Mouse (Mus musculus) ES-E14 (cell line): Measurements from ENCODE around the gene Rpl36. TPM values are rescaled to one million over a fixed set of nuclear protein-coding genes. Genes with fewer than 3 reads are reported as not detected.
A peak's percentile ranks its signal among the peaks of the same experiment; 100 is the strongest.

Source experiments
- DNase-seq: peaks from one replicate; pipeline ENCODE4 v3.0.0-alpha.2; 2013; ENCODE audit warnings: low read depth, low spot score
- H3K27ac ChIP-seq: 2 replicates; pipeline ENCODE4 v1.5.1; 2012; ENCODE audit warnings: low read depth, mild to moderate bottlenecking, low read length, moderate library complexity, mixed read lengths; ENCODE audit not compliant: poor library complexity, insufficient read depth, severe bottlenecking
- H3K36me3 ChIP-seq: 2 replicates; pipeline ENCODE4 v1.6.1; 2012; ENCODE audit warnings: mild to moderate bottlenecking, low read length, moderate library complexity, mixed read lengths; ENCODE audit not compliant: control insufficient read depth, poor library complexity, insufficient read depth, severe bottlenecking
- H3K4me1 ChIP-seq, 2 experiments: fragments of 150-350 bp in 1 of 2; sonication (generic) in 1 of 2; 2 replicates each; pipeline ENCODE4 v1.6.1; 2012; ENCODE audit warnings: low read length in 2 of 2, mild to moderate bottlenecking in 1 of 2, mixed read lengths in 1 of 2; ENCODE audit not compliant: control insufficient read depth in 2 of 2, insufficient read depth in 2 of 2, poor library complexity in 1 of 2
- H3K4me3 ChIP-seq, 2 experiments: fragments of 150-350 bp in 1 of 2; sonication (generic) in 1 of 2; 2 replicates each; pipeline ENCODE4 v1.5.1; 2012; ENCODE audit warnings: low read length in 2 of 2, low read depth in 1 of 2, mild to moderate bottlenecking in 1 of 2, mixed read lengths in 1 of 2; ENCODE audit not compliant: insufficient read depth in 1 of 2, poor library complexity in 1 of 2, severe bottlenecking in 1 of 2
- H3K9ac ChIP-seq: 2 replicates; pipeline ENCODE4 v1.6.1; 2012; ENCODE audit warnings: low read depth, mild to moderate bottlenecking, low read length, mixed read lengths; ENCODE audit not compliant: poor library complexity, insufficient read depth, severe bottlenecking
- H3K9me3 ChIP-seq: fragments of 150-350 bp; sonication (generic); 2 replicates; pipeline ENCODE4 v1.6.1; 2012; ENCODE audit warnings: low read depth, mild to moderate bottlenecking, low read length; ENCODE audit not compliant: control insufficient read depth, insufficient read depth
- CHD2 ChIP-seq: IDR thresholded peaks from 2 replicates; pipeline ENCODE4 v1.6.1; 2014; ENCODE audit warnings: mild to moderate bottlenecking, low read depth, low read length, inconsistent platforms
- HCFC1 ChIP-seq: IDR thresholded peaks from 2 replicates; pipeline ENCODE4 v1.6.1; 2012; ENCODE audit warnings: low read length, inconsistent platforms, borderline replicate concordance; ENCODE audit not compliant: insufficient read depth
- MAFK ChIP-seq: IDR thresholded peaks from 2 replicates; pipeline ENCODE4 v1.6.1; 2014; ENCODE audit warnings: mild to moderate bottlenecking, low read depth, low read length, inconsistent platforms; ENCODE audit not compliant: insufficient read depth
- ZC3H11A ChIP-seq: IDR thresholded peaks from 2 replicates; pipeline ENCODE4 v1.6.1; 2012; ENCODE audit warnings: low read depth, mild to moderate bottlenecking, inconsistent platforms, low read length, borderline replicate concordance
- ZNF384 ChIP-seq: IDR thresholded peaks from 2 replicates; pipeline ENCODE4 v1.6.1; 2012; ENCODE audit warnings: low read depth, low read length, inconsistent platforms
- in situ Hi-C, 2 experiments: fragments of 600-800 bp; cut with MboI; formaldehyde crosslinking; loops; one replicate each; pipeline ENCODE4 v1.15.1; 2025; ENCODE audit warnings: low sequenced_read_pairs in 2 of 2, inconsistent platforms in 1 of 2; ENCODE audit not compliant: unreplicated experiment in 2 of 2
- total RNA-seq: library from RNA; depleted of rRNA; stranded (reverse); fragments of 300-350 nt; gene quantifications from 2 replicates; pipeline ENCODE4 v1.2.3, GENCODE M21; 2012

Gene Rpl36
- total RNA-seq, 1 experiment = 3,972 TPM

DNA sequence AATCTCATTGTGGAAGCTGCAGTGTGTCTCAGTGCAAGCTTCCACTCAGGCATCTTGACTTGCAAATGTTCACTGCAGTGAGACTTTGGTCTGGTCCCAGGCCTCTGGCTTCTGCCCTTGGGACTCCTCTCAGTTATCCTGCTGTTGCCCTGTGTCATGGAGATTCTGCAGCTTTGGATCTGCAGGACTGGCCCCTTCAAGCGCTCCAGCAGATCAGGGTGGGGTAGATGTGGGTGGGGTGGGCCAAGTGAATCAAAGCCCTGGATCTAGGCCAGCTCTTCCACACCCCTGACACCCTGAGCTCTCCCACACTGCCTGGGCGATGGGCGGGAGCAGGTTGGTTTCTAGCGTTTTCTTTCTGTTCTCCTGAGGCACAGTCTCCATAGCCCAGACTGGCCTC, 18.6 kb downstream of the Rpl36 start:
- no peaks in the 10 kb centered on the region for H3K36me3 ChIP-seq
- peaks cover 7% of the 10 kb centered on the region in 2 experiments; a peak in 3 of 4 replicates for H3K4me1 ChIP-seq
- peak overlapping the region; percentile 6 to 61; a peak in 2 of 4 replicates for H3K4me3 ChIP-seq
- peak overlapping the region; percentile 50 for H3K27ac ChIP-seq
- DNase-seq = peak; percentile 81
- TF ChIP-seq HCFC1 = no peak
- peak; percentile 33; the same call in 1 of the 2 replicates for TF ChIP-seq ZNF384
- no peak for TF ChIP-seq ZC3H11A
- H3K9me3 ChIP-seq = no peaks in the 10 kb centered on the region
- in situ Hi-C loops = no loop called here
- no peak overlapping the region for H3K9ac ChIP-seq

DNA sequence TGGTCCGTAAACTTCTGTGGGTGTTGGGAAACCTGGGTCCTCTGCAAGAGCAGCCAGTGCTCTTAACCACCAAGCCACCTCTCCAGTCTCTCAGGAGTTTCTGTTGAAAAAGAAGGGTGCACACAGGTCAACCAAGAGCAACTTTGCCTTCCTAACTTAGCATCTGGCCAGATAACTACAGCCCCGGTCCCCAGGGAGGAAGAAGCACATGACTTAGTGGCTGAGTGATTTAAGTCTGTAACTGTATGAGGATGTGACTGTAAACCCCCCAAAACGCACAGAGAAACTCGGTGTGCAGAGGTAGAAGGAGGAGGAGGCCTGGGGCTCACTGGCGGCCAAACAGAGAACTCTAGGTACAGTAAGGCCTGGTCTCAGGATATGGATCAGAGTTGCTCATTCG, 20.8 kb downstream of the Rpl36 start:
- TF ChIP-seq CHD2 (no peak), HCFC1 (no peak), ZC3H11A (no peak), MAFK (no peak), ZNF384 (no peak)
- DNase-seq = no peak
- Histone ChIP-seq H3K9me3 (no peaks in the 10 kb centered on the region), H3K4me1 (peaks cover 6 to 7% of the 10 kb centered on the region in 2 experiments; a peak in 3 of 4 replicates), H3K4me3 (no peak overlapping the region), H3K9ac (no peak overlapping the region), H3K27ac (no peak overlapping the region), H3K36me3 (no peaks in the 10 kb centered on the region)
- in situ Hi-C loops = no loop called here

DNA sequence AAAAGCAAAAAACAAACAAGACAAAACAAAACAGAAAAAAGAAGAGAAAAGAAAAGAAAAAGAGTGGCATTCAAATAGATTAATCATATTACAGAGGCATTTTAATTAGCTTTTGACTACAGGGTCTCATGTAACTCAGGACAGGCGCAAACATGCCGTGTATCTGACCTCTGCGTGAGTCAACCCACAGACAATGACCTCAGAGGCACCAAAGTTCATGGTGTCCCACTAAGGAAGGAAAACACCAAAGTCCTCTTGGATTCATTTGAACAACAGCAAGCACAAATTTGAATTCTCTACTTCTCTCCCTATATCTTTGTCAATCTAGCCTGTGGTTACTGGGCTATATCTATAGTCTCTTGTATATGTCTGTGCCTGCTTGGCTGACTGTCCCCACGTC, 30.0 kb downstream of the Rpl36 start:
- H3K9ac ChIP-seq = no peak overlapping the region
- no peaks in the 10 kb centered on the region for H3K9me3 ChIP-seq
- no peaks in the 10 kb centered on the region for H3K36me3 ChIP-seq
- TF ChIP-seq ZNF384 (no peak), HCFC1 (no peak), ZC3H11A (no peak), MAFK (no peak), CHD2 (no peak)
- H3K27ac ChIP-seq = no peak overlapping the region
- in situ Hi-C loops = no loop called here
- no peak for DNase-seq
- H3K4me1 ChIP-seq = no peaks in the 10 kb centered on the region
- no peak overlapping the region for H3K4me3 ChIP-seq

DNA sequence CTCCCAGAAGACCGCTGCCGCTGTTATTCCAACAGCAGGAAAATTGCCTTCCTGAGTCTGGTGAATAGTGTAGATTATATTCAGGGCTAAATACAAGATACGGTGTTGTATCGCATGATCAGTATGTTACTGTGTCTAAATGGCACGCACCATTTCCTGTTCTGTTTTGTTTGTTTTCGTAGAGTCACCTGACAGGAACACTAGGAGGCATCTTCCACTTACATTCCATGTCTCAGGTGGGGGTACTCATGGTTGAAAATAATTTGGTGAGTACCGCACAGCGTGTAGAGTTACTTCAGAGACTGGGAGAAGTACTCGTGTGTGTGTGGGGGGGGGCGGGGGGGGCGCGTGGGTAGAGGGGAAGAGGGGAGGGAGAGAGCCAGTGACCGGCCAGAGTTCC, 34.3 kb downstream of the Rpl36 start:
- H3K27ac ChIP-seq = no peak overlapping the region
- H3K4me1 ChIP-seq = peaks cover 0 to 4% of the 10 kb centered on the region in 2 experiments; a peak in 2 of 4 replicates
- H3K4me3 ChIP-seq = no peak overlapping the region
- no peaks in the 10 kb centered on the region for H3K36me3 ChIP-seq
- TF ChIP-seq ZC3H11A (no peak), MAFK (no peak), ZNF384 (no peak), CHD2 (no peak), HCFC1 (no peak)
- no peak for DNase-seq
- in situ Hi-C loops = no loop called here
- H3K9me3 ChIP-seq = no peaks in the 10 kb centered on the region
- no peak overlapping the region for H3K9ac ChIP-seq

DNA sequence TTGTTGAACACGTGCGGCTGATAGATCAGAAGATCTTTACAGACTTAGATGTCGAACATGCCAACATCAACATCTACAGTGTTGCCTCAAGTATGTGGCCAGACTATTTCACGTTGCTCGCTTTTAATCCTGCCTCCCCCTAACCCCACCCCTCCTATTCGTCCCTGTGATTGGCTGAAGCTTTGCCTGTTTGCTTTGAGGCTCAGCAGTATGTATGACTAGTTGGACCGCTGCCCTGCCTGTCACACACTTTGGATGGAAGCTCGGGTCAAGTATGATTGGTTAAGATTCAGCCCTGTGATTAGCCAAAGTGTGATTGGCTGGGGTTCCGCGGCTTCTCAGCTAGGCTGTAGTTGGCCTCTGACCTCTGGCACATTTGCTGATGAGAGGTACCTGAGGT, 38.6 kb downstream of the Rpl36 start:
- TF ChIP-seq MAFK = no peak
- no peak for TF ChIP-seq CHD2
- no peak for TF ChIP-seq ZC3H11A
- TF ChIP-seq ZNF384 = no peak
- TF ChIP-seq HCFC1 = no peak
- no peaks in the 10 kb centered on the region for H3K36me3 ChIP-seq
- in situ Hi-C loops = no loop called here
- no peak overlapping the region for H3K27ac ChIP-seq
- DNase-seq = no peak
- H3K4me3 ChIP-seq = no peak overlapping the region
- H3K4me1 ChIP-seq = peaks cover 0 to 4% of the 10 kb centered on the region in 2 experiments; a peak in 2 of 4 replicates
- no peaks in the 10 kb centered on the region for H3K9me3 ChIP-seq
- no peak overlapping the region for H3K9ac ChIP-seq
